Mouse (Mus musculus) embryonic facial prominence, embryonic 15.5 days (tissue): ENCODE measurements at regions not wholly inside any gene's neighbourhood (a gene's known extent, or its start where the extent isn't known, plus 50 kb on each side); places are given as distances from the start of the nearest gene placed in this dataset.

Source experiments
- ATAC-seq: fragments of 200-750 bp; cut with Nextera tagmentation; 2 replicates; pipeline ENCODE4 v1.8.0; 2017; ENCODE audit warnings: low read depth, moderate TSS enrichment; ENCODE audit not compliant: insufficient number of reproducible peaks, low FRiP score, low TSS enrichment
- H3K27ac ChIP-seq: fragments of 300-500 bp; sonication (generic); replicated peaks from 2 replicates; pipeline ENCODE4 v1.5.1; 2015; ENCODE audit warnings: mild to moderate bottlenecking, inconsistent platforms
- H3K27me3 ChIP-seq: fragments of 300-500 bp; sonication (generic); 2 replicates; pipeline ENCODE4 v1.6.1; 2015; ENCODE audit warnings: inconsistent platforms
- H3K36me3 ChIP-seq: fragments of 300-500 bp; sonication (generic); 2 replicates; pipeline ENCODE4 v1.6.1; 2015; ENCODE audit warnings: mild to moderate bottlenecking, inconsistent platforms
- H3K4me1 ChIP-seq: fragments of 300-500 bp; sonication (generic); 2 replicates; pipeline ENCODE4 v1.6.1; 2015; ENCODE audit warnings: inconsistent platforms
- H3K4me2 ChIP-seq: fragments of 300-500 bp; sonication (generic); replicated peaks from 2 replicates; pipeline ENCODE4 v1.6.1; 2015; ENCODE audit warnings: mild to moderate bottlenecking, inconsistent platforms
- H3K4me3 ChIP-seq: fragments of 300-500 bp; sonication (generic); replicated peaks from 2 replicates; pipeline ENCODE4 v1.5.1; 2015; ENCODE audit warnings: mild to moderate bottlenecking, inconsistent platforms
- H3K9ac ChIP-seq: fragments of 300-500 bp; sonication (generic); 2 replicates; pipeline ENCODE4 v1.6.1; 2015; ENCODE audit warnings: inconsistent platforms
- H3K9me3 ChIP-seq: fragments of 300-500 bp; sonication (generic); replicated peaks from 2 replicates; pipeline ENCODE4 v1.6.1; 2016; ENCODE audit warnings: inconsistent platforms
- WGBS: fragments of 180-500 bp; shearing (Covaris S2); methylation state at CpG from one replicate; pipeline ENCODE4 v1.1.7; 2015; 5-methylcytosine and 5-hydroxymethylcytosine counted together

DNA sequence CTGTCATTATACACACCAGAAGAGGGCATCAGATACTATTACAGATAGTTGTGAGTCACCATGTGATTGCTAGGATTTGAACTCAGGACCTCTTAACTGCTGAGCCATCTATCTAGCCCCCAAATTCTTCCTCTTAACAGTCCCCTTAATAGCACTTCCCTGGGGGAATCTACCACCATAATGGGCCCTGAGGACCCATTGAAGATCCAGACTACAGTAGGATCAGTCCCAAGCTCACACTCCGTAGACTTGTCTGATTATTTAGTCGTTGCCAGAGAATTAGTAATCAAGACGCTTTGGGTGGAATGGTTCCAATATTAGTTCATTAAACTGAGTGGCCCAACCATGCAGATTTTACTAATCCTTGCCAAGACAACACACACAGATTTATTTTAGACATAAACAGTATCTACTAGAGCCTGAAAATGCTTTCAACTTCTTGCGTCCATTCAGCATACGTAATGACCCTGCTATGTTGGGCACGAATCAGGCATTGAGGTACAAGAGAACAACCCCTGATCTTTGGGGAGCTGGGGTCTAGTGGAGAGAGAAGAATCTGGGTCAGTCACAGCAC is 191.6 kb upstream of the Rad23b start:
- Histone ChIP-seq H3K4me2 (no peak overlapping the region), H3K36me3 (no peaks in the 10 kb centered on the region), H3K9me3 (no peaks in the 10 kb centered on the region), H3K4me3 (no peak overlapping the region), H3K9ac (no peak overlapping the region), H3K27ac (no peak overlapping the region), H3K4me1 (no peaks in the 10 kb centered on the region), H3K27me3 (no peaks in the 10 kb centered on the region)
- 84% methylated on average over 6 of the region's 6 CpGs for WGBS
- ATAC-seq = no peak

DNA sequence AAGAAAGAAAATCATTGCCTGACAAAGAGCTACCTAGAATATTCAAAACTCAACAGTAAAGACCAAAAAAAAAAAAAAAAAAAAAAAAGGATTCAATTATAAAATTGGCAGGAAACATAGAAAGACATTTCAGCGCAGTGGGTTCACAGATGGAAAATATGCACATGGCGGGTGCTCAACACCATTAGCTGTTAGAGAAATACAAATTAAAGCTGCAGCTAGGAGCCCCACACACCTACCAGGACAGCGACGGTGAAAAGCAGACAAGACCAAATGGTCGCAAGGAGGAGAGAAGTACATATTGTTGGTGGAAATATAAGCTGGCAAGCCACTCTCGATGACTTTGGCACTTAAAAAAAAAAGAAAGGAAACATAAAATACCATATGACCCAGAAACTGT is 183.6 kb upstream of the Rad23b start:
- WGBS = 80% methylated on average over 6 of the region's 6 CpGs
- Histone ChIP-seq H3K4me2 (no peak overlapping the region), H3K36me3 (no peaks in the 10 kb centered on the region), H3K27me3 (no peaks in the 10 kb centered on the region), H3K9me3 (no peaks in the 10 kb centered on the region), H3K4me1 (no peaks in the 10 kb centered on the region), H3K9ac (no peak overlapping the region), H3K27ac (no peak overlapping the region), H3K4me3 (no peak overlapping the region)
- ATAC-seq = no peak

DNA sequence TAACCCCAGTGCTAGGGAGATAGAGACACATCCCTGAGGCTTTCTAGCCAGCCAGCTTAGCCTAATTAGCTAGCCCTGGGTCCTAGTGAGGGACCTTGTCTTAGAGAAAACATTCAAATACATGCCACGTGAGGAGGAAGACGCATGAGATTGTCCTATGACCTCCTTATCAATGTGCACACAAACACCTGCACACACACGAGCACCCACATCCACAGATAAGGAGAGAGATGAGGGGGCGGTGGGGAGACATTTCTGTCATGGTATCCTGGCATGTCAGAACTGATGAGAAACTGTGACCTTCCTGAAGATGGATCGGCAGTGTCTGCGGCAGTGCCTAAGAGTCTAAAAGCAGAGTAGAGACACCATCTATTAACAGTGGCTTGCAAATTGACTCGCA is 180.8 kb upstream of the Rad23b start:
- Histone ChIP-seq H3K27ac (no peak overlapping the region), H3K9me3 (no peaks in the 10 kb centered on the region), H3K36me3 (no peaks in the 10 kb centered on the region), H3K27me3 (no peaks in the 10 kb centered on the region), H3K4me2 (no peak overlapping the region), H3K4me3 (no peak overlapping the region), H3K4me1 (no peaks in the 10 kb centered on the region), H3K9ac (no peak overlapping the region)
- WGBS = 81% methylated on average over 7 of the region's 7 CpGs
- no peak for ATAC-seq

DNA sequence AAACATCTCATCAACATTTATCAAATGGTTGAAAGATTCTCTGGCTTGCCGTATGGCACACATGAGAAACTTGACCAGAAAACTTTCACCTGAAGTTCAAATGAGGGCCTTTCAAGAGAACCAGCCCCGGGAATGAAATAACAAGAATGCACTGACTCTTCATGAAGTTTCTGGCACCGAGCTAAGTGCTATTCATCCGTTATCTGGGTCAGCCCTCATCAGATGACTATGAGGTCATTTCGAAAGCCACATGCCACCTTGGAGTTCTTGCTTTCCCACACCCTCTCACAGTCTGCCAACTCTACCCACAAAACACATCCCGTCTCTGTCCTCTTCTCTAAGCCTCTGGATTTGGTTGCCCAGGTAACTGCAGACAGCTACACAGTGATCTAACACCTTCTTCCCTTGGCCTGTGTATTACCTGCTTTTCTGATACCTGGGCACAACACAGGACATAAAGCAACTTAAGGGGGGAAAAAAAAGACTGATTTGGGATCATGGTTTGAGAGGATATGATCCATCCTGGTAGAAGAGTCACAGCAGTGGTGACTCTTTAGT is 177.4 kb upstream of the Rad23b start:
- H3K4me3 ChIP-seq = no peak overlapping the region
- no peaks in the 10 kb centered on the region for H3K9me3 ChIP-seq
- no peak for ATAC-seq
- no peak overlapping the region for H3K9ac ChIP-seq
- no peaks in the 10 kb centered on the region for H3K27me3 ChIP-seq
- no peaks in the 10 kb centered on the region for H3K36me3 ChIP-seq
- H3K4me1 ChIP-seq = no peaks in the 10 kb centered on the region
- 81% methylated on average over 6 of the region's 6 CpGs for WGBS
- no peak overlapping the region for H3K27ac ChIP-seq
- H3K4me2 ChIP-seq = no peak overlapping the region

DNA sequence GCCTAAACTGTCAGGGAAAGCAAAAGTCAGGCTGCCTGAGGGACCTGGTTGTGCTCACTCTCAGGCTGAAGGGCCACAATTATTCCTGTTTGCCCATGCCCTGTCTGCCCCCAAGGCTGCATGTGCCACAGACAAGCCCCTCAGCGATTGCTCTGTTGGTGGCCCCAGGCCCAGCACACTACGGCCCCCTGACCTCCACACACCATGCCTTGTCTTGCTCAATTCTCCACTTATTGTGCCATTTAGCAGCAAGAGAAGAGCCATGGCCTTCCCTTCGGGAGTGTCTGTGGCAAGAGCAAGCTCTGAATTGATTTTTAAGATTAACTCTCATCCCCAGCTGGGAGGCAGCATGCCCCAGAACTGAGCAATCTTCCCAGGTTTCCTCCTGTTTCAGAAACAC is 173.8 kb upstream of the Rad23b start:
- ATAC-seq = no peak
- Histone ChIP-seq H3K4me2 (no peak overlapping the region), H3K27me3 (no peaks in the 10 kb centered on the region), H3K9ac (no peak overlapping the region), H3K4me1 (no peaks in the 10 kb centered on the region), H3K36me3 (no peaks in the 10 kb centered on the region), H3K4me3 (no peak overlapping the region), H3K9me3 (no peaks in the 10 kb centered on the region), H3K27ac (no peak overlapping the region)
- 42% methylated on average over 3 of the region's 3 CpGs for WGBS

DNA sequence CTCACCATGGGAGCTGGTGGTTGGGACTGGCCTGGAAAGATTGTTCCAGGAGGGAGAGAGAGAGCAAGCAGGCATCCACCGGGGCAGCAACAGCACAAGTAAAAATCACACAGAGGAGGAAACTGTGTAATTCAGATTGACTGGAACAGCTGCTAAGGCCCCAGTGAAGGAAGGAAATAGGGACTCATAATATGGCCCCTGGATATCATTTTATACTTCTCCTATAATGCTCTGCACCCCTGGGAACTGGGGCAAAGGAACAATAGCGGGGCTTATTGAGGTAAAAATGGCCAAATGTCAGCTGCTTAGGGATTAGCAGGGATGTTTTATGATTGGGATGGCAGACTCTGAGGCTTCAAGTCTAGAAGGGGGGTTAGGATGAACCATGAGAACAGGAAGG is 170.4 kb upstream of the Rad23b start:
- Histone ChIP-seq H3K9ac (no peak overlapping the region), H3K4me2 (no peak overlapping the region), H3K36me3 (no peaks in the 10 kb centered on the region), H3K27ac (no peak overlapping the region), H3K9me3 (no peaks in the 10 kb centered on the region), H3K4me3 (no peak overlapping the region), H3K4me1 (no peaks in the 10 kb centered on the region), H3K27me3 (no peaks in the 10 kb centered on the region)
- ATAC-seq = no peak
- WGBS = 52% methylated on average over 2 of the region's 2 CpGs

DNA sequence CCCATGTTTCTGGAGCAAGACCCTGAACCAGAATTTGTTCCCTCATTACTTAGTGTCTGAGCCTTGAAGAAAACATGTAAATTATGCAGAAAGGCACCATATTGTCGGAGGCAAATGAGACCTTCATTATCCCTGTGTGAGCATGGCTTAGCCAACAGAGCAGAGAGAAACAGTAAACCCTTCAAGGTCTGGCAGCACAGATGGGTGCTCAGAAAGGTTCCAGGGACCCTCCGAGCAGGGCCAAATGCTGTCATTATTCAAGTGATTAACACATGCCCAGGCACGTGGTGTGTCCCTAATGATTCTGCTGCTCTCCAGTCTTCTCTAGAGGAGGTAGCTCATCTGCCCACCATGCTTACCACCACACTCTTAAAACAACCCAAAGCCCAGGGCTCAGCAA is 166.3 kb upstream of the Rad23b start:
- ATAC-seq = no peak
- Histone ChIP-seq H3K36me3 (no peaks in the 10 kb centered on the region), H3K9me3 (no peaks in the 10 kb centered on the region), H3K27me3 (no peaks in the 10 kb centered on the region), H3K4me2 (no peak overlapping the region), H3K4me3 (no peak overlapping the region), H3K27ac (no peak overlapping the region), H3K4me1 (no peaks in the 10 kb centered on the region), H3K9ac (no peak overlapping the region)
- WGBS = 75% methylated on average over 3 of the region's 3 CpGs

DNA sequence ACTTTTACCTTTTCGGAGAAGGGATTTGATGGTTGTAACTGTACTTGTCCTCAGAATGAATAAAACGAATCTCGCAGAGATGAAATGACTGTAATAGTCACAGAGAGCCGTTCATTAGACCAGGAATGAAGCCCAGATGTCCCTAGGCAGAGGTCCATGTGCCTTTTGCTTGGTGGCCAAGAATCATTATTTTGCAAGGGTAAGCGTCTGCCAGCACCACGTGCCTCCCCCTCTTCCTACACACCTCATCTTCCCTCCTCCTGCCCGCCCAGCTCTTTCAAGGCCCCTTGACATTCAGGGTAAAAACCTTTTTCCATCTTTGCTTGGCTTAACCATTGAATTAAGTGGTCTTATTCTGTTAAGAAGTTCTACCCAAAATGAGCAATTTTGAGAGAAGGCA is 161.1 kb upstream of the Rad23b start:
- H3K27ac ChIP-seq = no peak overlapping the region
- H3K4me3 ChIP-seq = no peak overlapping the region
- no peak overlapping the region for H3K9ac ChIP-seq
- ATAC-seq = no peak
- no peaks in the 10 kb centered on the region for H3K9me3 ChIP-seq
- H3K4me2 ChIP-seq = no peak overlapping the region
- no peaks in the 10 kb centered on the region for H3K27me3 ChIP-seq
- H3K4me1 ChIP-seq = no peaks in the 10 kb centered on the region
- no peaks in the 10 kb centered on the region for H3K36me3 ChIP-seq
- 81% methylated on average over 7 of the region's 7 CpGs for WGBS

DNA sequence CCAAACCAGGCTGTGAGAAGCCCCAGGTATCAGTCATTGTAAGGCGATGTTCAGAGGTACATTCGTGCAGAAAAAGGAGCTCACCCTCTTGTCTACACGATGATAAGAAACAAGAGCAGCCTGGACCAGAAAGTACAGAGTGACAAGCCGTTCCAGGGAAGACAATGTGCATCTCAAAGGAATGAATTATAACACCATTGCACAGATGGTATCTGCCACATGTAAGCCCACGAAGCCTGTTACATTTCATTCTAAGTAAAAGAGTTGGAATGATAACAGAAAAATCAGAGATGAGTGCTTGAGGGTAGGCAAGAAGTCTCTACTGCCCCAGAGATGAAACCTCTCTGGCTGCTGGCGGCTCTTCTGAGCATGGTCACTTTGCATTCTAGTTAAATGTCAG is 159.3 kb upstream of the Rad23b start:
- Histone ChIP-seq H3K9ac (no peak overlapping the region), H3K27ac (no peak overlapping the region), H3K36me3 (no peaks in the 10 kb centered on the region), H3K9me3 (no peaks in the 10 kb centered on the region), H3K27me3 (no peaks in the 10 kb centered on the region), H3K4me3 (no peak overlapping the region), H3K4me2 (no peak overlapping the region), H3K4me1 (no peaks in the 10 kb centered on the region)
- no peak for ATAC-seq
- WGBS = 86% methylated on average over 6 of the region's 6 CpGs

DNA sequence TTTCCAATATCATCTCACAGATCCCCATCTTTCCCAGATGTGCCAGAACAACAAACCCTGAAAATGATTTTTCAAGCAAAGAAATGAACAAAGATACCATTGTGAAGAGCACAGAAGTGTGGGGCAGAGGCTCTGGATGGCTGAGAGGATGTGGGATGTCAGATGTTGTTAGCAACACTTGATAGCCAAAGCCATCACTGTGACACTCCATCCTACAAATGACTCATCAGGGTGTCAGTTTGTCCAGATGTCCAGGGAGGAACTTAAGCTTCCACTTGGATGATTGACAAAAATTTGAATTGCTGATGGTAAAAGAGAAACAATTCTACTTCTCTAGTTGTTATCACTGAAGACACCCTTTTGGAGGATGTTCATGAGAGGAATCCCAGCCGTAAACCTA is 155.8 kb upstream of the Rad23b start:
- Histone ChIP-seq H3K4me3 (no peak overlapping the region), H3K4me2 (no peak overlapping the region), H3K9ac (no peak overlapping the region), H3K36me3 (no peaks in the 10 kb centered on the region), H3K27me3 (no peaks in the 10 kb centered on the region), H3K9me3 (no peaks in the 10 kb centered on the region), H3K4me1 (no peaks in the 10 kb centered on the region), H3K27ac (no peak overlapping the region)
- no peak for ATAC-seq
- 89% methylated on average over 1 of the region's 1 CpGs for WGBS

DNA sequence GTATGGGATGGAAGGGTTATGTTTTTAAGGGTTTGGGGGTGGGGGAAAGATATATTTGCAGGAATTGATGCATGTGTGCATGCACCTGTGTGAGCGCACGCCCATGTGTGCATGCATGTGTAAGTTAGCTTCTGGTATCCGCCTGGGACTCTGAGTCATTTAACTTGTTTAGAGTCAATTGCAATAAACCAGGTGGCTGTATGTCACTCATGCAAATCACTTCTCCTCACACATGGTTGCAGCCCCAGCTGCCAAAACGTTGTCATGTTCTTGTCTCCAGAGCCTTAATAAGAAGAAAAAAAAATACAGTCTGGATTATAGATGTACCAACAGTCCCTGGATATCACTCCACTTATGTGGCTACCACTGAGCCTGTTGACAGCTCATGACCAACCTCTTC is 155.3 kb upstream of the Rad23b start:
- Histone ChIP-seq H3K27me3 (no peaks in the 10 kb centered on the region), H3K27ac (no peak overlapping the region), H3K4me2 (no peak overlapping the region), H3K4me1 (no peaks in the 10 kb centered on the region), H3K9me3 (no peaks in the 10 kb centered on the region), H3K9ac (no peak overlapping the region), H3K36me3 (no peaks in the 10 kb centered on the region), H3K4me3 (no peak overlapping the region)
- no peak for ATAC-seq
- WGBS = 79% methylated on average over 4 of the region's 4 CpGs
